Mouse (Mus musculus) thymus, postnatal 36 days (tissue): Measurements from ENCODE around the gene Snip1.

Experiments
- DNase-seq, 2 experiments: peaks; one replicate each; pipeline ENCODE4 v3.0.0; 2022; ENCODE audit warnings: mixed read lengths in 2 of 2

The Snip1 gene

GRCm38 (mm10) chr4:125066490-125067370 lies at the start of gene Snip1:
Snip1 (plus strand) TSS chr4:125066672.
- peak; percentile 92 for DNase-seq

GRCm38 (mm10) chr4:125017431-125017830 lies 49.0 kb upstream of the Snip1 start:
- DNase-seq, result no peak

- no peak for DNase-seq
These were observed 45.5 kb upstream of the Snip1 start for GRCm38 (mm10) chr4:125020780-125021538.

- DNase-seq, result peak; percentile 84 to 88
These were observed 36.4 kb upstream of the Snip1 start for GRCm38 (mm10) chr4:125029891-125030614.

GRCm38 (mm10) chr4:125034341-125034740 lies 32.1 kb upstream of the Snip1 start:
- no peak for DNase-seq

- DNase-seq, result no peak
These were observed 22.0 kb upstream of the Snip1 start for GRCm38 (mm10) chr4:125044454-125044853.

- no peak for DNase-seq
These were observed 11.1 kb upstream of the Snip1 start for GRCm38 (mm10) chr4:125055385-125055784.

GRCm38 (mm10) chr4:125056476-125056875 lies 10.0 kb upstream of the Snip1 start:
- DNase-seq, result no peak

- no peak for DNase-seq
These were observed 9.2 kb upstream of the Snip1 start for GRCm38 (mm10) chr4:125057273-125057672.

- no peak for DNase-seq
These were observed 8.4 kb upstream of the Snip1 start for GRCm38 (mm10) chr4:125058033-125058432.

GRCm38 (mm10) chr4:125059025-125059424 lies 7.4 kb upstream of the Snip1 start:
- peak; percentile 37 to 44 for DNase-seq

- DNase-seq, result no peak
These were observed 2.6 kb upstream of the Snip1 start for GRCm38 (mm10) chr4:125063829-125064228.

- DNase-seq, result peak; percentile 63 to 73
These were observed 760 bp upstream of the Snip1 start, which contains the start of gene Dnali1 for GRCm38 (mm10) chr4:125065517-125066307. Dnali1 (minus strand) TSS chr4:125065703.

GRCm38 (mm10) chr4:125077700-125078099 lies 11.2 kb downstream of the Snip1 start:
- no peak for DNase-seq

GRCm38 (mm10) chr4:125078698-125079097 lies 12.2 kb downstream of the Snip1 start:
- no peak for DNase-seq

- DNase-seq, result peak; percentile 92 to 94
These were observed 18.2 kb downstream of the Snip1 start, which contains the start of gene Meaf6 for GRCm38 (mm10) chr4:125084403-125085345. Meaf6 (plus strand) TSS chr4:125085134.

- DNase-seq, result no peak
These were observed 18.9 kb downstream of the Snip1 start for GRCm38 (mm10) chr4:125085346-125085841.

GRCm38 (mm10) chr4:125093031-125093430 lies 26.6 kb downstream of the Snip1 start:
- DNase-seq, result no peak

- no peak for DNase-seq
These were observed 29.6 kb downstream of the Snip1 start for GRCm38 (mm10) chr4:125096066-125096465.

GRCm38 (mm10) chr4:125097412-125097811 lies 30.9 kb downstream of the Snip1 start:
- DNase-seq, result no peak

- peak; percentile 72 to 81 for DNase-seq
These were observed 33.0 kb downstream of the Snip1 start for GRCm38 (mm10) chr4:125099458-125099857.
